Mouse (Mus musculus): ENCODE measurements around the gene Chst11.

DNA sequence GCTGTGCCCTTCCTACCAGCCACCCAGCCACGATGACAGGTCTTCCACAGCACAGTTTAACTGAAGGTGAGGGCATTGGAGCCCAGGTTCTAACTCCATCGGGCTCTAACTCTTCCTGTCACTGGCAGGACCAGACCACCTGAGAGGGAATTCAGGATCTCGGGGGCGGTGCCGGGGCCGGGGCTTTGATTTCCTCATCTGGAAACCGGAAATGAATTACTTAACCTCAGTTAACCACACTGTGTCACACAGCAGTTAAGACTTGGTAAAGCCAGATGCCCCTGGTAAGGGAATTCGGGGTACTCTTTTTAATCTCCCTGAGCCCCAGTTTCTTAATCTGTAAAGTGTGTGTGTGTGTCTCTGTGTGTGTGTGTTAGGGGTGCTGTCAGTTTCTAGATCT lies 115.6 kb downstream of the Chst11 start:
- TF ChIP-seq CTCF (IDR thresholded peaks at IDR 0.05; ENCODE audit: insufficient read depth, low read depth, low read length) (no peak), POLR2A (IDR thresholded peaks at IDR 0.05; ENCODE audit: insufficient read depth, low read depth, low read length) (no peak)
